Mouse (Mus musculus) T-cell, adult 2 months (primary cell): Measurements from ENCODE around the gene Hdac10.
A peak's percentile ranks its signal among the peaks of the same experiment; 100 is the strongest.

Source experiments
- DNase-seq: peaks from one replicate; pipeline ENCODE4 v3.0.0; 2022; ENCODE audit warnings: low spot score

The Hdac10 gene

DNA sequence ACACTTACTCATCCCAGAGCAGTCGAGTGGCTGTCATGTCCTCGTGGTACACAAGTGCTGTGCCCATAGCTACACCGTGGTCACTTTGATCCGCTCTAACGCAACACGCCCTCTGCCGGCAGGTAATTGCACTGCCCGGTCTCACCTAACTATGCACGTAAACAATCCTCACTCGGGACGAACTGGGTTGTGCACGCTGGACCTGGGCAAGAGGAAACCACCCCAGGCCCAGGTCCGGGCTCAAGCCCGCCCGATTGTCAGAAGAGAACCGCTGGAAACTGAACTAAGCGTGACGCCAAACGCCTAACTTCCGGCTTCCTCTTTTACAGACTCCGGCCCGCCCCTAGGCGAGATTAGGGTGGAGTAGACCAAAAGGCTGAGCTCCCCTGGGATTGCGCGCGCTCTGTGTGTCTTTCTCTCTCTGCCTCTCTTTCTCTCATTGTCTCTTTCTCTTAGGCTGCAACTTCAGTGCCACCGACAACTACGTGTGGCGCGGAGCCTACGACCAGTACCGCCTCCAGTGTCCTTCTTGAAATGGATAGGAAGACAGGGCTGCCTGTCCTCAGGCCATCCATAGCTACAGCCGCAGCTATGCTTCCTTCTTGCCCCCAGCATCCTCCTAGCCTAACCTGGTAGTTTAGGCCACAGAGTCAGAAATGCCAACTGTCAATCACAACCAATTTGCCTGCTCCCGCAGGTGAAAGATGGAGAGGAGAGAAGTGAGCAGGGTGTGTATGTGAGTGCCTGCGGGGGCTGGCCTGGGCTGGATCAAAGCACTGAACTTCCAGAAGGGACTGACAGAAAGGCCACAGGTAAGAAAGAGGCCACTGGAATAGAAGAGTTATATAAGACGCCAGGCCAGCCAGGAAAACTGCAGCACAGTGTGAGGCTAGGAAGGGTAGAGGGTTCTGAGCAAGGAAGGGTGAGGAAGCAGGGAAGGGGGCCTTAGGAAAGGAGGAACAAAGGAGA, at the start of gene Hdac10:
Gene Hdac10 (minus strand): TSS at position 319 of the 969 bp plus-strand sequence.
- DNase-seq: peak; percentile 80

DNA sequence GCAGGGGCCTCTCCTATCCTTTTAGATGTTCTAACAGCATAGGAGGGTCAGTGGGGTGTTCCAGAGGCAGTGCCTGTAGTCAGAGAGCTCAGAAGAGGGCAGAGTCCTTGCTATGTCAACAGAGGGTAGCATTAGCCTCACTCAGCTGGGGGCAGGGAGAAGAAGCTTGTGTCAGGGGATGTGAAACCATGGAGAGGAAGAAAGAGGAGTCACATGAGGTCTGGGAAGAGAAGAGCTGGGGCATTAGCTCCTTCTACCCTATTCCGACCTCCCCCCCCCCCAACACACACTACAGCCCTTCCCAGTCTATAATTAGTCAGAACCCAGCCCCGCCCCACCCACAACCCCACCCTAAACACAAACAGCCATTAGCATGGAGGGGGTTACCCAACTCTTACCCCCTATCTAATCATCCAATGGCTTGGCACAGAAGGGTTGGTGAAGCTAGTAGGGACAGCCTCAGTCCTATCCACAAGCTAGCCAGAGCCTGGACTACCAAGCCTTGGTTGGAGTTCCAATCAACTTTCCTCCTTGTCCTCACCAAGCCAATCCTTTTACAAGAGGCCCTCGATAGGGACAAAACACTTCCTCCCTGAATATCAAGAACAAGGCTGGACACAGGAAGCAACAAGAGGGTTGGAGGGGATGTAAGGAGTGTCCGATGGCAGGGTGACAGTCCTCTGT, 49.2 kb upstream of the Hdac10 start:
- DNase-seq: no peak

DNA sequence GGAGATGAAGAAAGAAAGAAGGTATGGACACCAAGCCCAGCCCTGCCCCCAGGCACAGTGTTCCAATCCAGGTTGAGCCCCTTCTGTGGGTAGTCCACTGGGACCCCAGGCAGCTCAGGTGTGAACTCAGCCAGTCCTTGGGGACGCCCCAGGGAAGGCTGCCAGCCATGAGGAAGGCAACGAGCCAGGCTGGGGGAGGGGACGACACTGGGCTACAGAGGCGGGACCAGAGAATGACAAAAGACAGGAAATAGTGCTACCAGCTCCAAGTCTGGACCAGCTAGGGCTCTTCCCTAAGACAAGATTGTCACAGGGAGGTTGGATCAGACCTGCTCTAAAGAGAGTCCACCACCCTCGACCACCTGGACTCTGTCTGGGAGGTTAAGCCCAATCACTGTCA, 48.6 kb upstream of the Hdac10 start:
- DNase-seq: no peak

DNA sequence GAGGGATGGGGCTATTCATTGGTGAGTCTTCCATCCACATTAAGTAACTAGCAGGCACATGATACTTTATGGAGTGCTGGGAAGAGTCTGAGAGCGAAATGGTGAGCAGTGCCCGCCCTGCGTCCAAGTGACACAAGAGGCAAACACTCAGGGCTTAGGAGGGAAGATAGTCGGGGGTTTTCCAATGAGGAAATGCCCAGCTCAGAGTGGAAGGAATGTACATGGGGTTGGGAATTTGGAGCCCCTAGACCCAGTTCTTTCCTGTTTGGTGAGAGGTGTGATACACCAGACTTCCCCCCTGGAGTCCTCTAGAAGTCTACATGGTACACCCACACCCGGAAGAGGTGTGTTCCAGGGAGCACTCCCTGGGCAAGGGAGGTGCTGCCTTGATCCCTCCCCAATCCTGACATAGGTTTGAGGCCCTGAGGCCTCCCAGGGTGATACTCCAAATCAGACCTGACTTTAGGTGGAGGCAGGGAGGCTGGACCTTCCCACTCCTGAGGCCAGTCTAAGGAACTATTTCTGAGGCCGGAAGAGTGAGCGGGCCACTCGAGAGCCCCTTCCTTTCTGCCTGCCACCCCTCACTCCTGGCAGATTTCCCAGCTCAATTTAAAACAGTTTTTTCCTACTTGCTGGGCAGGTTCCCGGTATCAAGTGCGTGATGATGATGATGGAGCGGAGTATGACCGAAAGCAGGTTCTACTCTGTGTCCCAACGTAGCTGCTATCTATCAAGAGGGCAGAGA, 47.1 kb upstream of the Hdac10 start:
- DNase-seq: no peak

DNA sequence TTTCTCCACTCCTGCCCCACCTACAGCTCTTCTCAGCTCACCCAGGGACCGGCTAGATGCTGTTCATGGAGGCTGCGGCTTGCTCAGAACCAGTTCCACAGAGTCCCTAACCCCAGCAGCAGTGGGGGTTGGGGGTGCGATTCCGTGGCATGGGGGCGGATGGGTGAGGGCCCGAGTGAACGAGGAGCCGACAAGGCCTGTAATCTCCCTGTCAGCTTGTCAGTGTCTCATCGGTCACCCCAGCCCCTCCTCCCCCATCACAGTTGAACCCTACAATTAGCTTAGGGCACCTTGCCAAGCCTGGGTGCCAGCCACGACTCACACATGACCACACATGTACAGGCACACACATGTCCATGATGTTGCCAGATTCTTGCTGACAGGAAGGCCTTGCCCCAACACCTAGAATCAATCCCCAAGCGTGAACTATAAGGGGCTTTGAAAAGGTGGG, 46.4 kb upstream of the Hdac10 start:
- no peak for DNase-seq

DNA sequence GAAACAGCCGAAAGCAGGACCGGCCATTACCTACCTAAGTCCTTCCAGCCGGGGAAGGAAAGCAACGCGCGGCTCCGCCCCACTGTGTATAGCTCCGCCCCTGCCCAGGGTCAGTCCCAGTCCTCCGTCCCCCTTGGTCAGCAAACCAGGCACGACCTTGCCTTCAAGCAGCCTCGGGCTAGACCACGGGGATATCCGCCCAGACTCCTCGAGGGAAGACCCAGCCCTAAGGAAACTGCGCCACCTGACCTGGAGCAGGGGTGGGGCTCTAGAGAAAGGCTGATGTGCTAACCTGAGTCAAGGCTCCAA, 45.4 kb upstream of the Hdac10 start:
- DNase-seq: no peak

DNA sequence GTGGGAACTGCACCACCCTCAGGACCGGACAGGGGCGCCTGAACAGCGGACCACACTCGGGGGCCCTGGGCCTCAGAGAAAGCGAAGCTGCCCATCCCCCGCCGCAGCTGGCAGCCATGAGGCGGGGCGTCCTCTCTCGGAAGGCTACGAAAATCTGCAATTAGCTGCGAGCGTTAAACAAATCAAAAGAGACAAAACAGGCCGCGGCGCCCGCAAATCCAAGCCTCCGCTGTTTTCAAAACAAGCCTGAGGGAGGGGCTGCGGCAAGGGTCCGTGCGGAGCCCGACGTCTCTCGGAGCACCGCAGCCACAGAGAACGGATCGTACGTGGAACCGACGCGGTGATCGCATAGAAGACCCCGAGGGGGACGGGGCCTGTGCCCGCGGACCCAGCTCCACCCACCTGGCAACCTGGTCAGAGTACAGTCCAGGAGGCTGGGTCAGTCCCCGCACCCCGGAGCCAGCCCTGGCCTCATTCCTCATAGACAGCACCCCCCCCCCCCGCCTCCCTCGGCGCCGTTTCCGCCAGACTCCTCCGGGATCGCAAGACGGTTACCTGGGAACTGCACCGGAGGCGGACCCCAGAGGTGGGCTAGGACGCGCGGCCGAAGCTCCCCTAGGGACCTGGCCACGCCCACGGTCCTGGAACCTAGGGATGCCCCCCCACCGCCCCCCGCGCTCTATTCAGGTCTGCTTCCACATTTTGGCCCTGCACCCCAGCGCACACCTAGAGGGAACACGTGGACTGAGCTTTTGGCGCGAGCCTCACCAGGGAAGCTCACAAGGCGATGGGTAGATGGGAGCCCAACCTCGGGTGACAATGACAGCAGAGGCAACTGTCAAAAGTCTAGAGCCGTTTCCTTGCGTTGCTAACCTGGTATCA, 44.8 kb upstream of the Hdac10 start:
- no peak for DNase-seq

DNA sequence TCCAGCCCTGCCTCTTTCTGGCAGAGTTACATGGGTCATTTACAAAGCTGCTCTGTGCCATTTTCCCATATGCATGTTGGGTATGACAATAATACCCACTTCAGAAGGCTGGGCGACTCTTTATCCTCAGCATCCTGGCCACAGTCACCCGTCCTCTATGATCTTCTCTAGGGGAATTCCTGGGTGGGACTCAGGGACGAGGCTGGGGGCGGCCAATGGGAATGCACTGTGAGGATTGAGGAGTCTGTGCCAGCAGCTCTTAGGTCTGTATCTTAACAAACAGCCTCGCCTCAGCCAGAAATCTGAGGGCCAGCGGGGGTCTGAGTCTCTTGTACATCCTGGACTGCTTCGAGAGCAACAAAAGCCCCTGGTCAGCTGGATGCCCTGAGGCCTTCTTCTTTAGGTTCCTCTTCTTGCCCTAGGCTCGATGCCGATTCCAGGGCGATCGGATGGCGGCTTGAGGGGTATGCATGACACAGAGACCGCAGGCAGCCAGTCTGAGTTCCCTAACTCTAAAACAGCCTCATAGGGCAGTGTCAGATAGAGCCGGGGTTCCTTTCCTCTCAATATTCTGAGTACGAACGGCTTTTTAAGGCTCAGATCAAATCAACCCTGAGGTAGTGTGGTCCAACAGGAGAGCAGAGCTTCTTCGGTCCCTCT, 43.9 kb upstream of the Hdac10 start:
- DNase-seq: no peak

DNA sequence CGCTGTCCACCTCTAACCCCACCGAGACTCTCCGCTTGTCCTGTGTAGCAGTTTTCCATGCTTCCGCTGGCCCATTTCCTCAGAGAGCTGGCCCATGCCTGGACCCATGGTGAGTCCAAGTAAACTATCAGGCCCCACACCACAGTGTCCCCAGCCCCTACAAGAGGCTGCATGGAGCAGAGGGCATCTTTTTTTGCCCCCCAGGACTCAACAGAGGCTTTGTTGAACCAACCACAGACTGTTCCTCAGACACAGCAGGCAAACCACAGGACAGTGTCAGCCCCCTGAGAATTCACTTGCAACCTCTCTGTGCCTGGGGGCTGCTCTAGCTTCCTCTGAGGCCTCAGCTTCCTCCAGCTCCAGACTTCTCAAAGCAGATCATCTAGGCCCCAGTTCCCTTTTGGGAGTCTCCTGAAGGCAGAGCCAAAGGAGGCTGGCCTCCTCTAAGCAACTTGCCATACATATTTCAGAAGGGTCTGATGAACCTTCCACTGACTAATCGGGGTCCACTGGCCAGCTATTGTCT, 43.1 kb upstream of the Hdac10 start:
- no peak for DNase-seq

DNA sequence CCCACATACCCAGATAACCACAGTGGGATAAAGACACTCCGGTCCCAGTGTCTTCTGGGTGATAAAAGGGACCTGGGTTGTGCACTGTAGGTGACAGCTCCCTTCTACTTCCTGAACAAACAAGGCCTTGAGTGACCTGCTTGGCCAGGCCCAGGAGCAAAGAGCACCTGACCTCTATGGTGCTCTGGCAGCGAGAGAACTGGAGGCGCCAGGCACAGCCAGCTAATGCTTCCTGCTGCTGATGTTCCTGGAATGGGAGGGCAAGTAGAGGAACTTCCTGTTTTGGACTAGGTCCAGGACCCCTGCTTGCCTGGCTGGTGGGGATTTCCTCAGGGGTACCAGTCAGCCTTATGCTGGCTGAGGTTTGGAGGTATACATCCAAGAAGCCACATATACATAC, 41.6 kb upstream of the Hdac10 start:
- no peak for DNase-seq

DNA sequence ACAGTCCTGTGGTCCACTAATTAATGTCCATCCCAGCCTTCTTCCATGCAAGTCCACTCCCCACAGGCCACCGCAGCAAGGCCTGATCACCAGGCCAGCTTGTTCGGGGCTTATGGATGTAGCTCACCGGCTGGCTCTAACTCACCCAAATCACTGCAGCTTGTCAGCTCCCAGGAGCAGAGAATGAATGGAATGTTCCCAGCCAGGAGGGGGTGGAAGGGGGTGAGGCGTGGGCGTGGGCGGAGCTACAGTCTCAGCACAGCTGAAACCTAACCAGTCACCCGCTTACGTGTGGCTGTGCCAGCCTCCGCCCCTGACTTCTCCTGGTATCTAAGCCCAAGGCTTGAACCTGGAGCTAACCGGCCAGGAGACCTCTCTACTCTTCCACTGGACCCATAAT, 40.9 kb upstream of the Hdac10 start:
- DNase-seq: no peak

DNA sequence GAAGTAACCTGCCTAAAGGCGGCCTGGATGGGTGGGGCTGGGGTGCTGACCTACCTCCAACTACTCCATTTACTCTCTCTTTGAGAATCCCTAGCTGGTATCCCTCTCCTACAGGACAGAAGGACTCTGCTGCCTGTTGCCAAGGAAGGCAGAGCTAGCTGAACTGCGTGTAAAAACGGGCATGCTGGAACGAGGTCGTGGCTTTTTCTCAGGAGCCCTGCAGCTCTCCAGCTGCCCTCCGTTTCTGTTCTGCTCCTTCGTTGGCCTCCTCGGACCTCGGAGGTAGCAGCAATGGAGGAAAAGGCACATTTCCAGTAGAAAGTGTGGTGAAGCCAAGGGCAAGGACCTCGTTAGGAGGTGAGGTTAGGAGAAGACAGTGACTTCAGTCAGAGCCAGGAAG, 40.4 kb upstream of the Hdac10 start:
- DNase-seq: no peak

DNA sequence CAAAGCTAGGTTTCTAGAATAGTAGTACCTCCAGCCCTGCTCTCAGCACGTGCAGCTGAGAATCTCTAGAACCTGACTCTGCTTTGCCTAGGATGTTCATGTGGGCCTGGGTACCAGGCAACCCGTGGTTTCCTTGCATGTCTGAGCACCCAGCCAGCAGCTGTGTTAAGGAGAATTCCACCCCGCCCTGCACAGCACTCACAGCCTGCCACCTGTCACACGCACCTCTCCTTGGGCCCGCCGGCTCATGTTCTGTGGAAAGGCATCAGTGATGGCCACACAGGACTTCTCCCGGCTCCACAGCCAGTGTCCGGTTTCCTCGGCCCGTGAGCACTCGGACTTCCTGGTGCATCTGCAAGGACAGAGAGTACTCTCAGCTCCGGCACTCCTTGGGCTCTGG, 37.0 kb upstream of the Hdac10 start:
- no peak for DNase-seq

DNA sequence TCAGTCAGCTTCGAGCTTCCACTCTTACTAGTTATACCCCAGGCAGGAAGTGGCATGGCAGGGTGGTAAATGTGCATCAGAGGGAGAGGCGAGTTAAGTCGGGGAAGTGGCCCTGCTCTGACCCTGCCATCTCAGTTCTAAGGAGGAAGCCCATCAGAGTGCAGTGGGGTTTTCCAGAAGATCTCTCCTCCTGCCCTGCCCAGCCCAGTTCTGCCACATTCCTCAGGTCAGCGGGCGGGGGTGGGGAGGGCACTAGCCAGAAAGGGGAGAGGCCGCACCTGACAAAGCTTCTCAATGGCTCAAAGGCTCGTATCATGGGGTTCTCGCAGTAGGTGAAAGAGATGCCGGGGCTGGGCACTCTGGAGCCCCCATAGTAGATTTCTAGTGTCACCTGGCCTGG, 32.9 kb upstream of the Hdac10 start:
- no peak for DNase-seq

DNA sequence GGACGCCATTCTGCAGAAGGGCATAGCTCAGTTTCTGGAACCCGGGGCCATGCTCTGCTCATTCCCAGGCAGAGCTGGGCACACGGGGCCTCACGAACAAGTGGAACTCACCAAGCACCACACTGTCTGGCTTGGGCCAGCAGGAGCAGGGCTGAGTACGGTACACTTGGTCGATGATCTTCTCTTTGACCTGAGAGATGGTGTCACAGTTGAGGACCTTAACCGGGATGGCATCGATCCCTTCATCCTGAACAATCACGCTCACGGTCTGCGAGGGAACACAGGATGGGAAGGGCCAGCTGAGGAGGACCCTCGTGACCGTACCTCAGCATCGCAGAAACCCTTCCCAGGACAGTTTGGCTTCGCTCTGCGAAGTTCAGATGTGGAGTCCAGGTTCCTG, 30.0 kb upstream of the Hdac10 start:
- DNase-seq: no peak

DNA sequence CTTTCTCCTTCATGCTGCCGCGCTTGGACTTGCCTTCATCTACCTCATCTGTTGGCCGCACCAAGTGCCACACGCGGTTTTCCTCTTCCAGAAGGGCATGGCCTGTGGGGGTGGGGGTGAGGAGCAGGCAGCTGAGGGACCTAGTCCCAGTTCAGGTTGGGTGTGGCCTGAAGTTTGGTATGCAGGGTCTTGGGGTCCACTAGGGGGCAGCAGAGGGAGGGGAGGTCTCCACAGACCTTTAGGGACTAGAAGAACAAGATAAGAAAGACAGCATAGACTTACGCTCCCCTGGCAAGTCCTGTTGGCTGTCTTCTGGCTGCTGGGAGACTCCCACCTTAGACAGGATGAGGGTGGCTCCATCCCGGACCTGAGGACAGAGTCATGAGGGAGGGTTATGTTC, 29.5 kb upstream of the Hdac10 start:
- peak; percentile 74 for DNase-seq

DNA sequence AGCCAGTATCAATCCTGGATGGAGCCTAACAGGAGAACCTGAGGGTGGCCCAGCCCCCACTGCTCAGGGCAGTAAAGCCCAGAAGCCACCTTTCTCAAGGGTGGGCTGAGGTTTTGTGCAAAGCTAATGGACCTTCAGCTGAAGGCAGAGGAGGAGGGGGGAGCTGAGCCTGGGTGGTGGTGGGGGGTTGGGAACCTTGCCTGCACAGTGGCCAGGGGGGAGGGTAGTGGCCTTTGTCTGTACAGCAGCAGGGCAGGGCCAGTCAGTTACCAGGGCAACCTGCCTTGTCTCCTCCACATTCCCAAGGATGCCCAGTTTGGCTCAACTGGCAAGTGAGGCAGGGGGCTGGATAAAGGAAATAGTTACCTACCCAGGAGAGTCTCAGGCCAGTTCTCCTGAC, 23.8 kb upstream of the Hdac10 start:
- no peak for DNase-seq

DNA sequence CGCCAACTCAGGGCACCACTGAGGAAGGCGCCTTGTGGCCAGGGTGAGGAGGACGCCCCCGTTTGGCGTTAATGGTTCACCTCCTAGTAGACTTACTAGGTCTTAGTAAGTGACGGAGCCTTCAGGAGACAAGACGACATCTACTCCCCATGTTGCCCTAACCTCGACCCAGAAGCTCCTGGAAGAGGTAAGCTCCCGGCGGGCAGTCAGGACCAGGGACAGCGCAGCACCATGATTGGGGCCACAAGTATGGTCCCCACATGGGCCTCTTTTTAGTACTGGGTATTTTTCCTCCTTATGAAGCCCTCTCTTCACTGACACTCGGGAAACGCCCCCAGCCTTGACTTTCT, 21.5 kb upstream of the Hdac10 start:
- DNase-seq: peak; percentile 31

DNA sequence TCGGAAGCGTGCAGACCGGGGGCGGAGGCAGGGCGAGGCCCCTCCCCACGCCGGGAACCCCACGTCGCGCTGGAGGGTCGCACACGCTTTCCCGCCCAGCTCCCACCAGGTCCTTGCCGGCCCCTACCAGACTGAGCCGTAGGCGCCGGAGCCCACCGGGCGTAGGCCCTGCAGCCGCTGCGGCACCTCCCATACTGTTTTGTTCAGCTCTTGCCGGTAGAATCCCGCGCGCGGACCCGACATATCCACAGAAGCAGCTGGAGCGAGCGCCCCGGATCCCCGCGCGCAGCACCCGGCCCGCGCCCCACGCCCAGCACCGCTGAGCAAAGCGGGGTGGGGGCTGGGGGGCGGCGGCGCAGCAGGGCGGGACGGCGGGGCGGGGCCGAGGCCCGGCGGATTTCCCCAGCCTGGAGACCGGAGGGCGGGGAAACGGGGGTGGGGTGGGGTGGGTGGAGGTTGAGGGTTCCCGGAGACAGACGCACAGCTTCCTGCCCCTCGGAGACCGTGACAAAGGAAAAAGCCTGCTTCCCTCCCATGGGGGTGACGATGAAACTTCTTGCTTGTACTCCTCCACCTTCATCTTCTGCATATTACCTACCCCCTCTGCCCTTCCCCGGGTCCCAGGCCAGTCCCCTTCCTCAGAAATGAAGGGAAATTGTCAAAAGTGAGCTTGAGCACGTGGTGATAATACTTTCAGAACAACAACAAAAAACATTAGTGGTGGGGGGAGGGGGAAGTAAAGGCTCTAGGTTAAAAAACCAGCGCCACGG, 21.0 kb upstream of the Hdac10 start, which contains the start of gene Mapk11:
Gene Mapk11 (minus strand): TSS at position 358 of the 770 bp plus-strand sequence.
- DNase-seq: peak; percentile 66
